Mouse (Mus musculus) urinary bladder, postnatal 4 days (tissue): ENCODE results near the gene Slc22a26.
"Not testable (repeated sequence)": the region's sequence is repeated elsewhere in the genome, so short reads cannot be mapped to it uniquely, and the experiment has no call there.

Experiments used
- DNase-seq, 2 experiments: peaks; one replicate each; pipeline ENCODE4 v3.0.0; 2021 to 2022; ENCODE audit warnings: low spot score in 2 of 2

Gene Slc22a26

DNA sequence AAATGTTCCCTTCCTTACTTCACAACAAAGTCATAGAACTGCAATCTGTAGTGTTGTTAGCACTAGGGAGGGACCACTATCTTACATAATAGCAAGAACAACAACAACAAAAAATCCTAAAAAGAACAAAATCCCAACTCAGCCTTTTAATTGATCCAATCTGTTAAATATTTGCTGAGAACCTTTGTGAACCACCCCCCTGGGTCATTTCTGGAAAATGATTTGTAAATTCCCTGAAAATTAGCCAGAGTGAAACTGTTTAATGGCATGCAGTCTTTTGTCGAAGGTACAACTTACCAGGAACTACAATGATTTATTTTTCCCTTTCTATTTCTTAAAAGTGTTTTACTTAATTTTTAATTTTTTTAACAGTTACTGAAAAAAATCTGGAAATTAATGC lies at the start of gene Slc22a26:
Slc22a26 (minus strand) TSS at position 97 of the 400 bp plus-strand sequence.
- DNase-seq: no peak

GRCm38 (mm10) chr19:7829851-7830250 lies 27.4 kb upstream of the Slc22a26 start:
- no peak for DNase-seq

- no peak for DNase-seq
These were observed 11.9 kb downstream of the Slc22a26 start for GRCm38 (mm10) chr19:7790571-7790970.

- no peak for DNase-seq
These were observed 27.2 kb downstream of the Slc22a26 start for GRCm38 (mm10) chr19:7775306-7775705.

DNA sequence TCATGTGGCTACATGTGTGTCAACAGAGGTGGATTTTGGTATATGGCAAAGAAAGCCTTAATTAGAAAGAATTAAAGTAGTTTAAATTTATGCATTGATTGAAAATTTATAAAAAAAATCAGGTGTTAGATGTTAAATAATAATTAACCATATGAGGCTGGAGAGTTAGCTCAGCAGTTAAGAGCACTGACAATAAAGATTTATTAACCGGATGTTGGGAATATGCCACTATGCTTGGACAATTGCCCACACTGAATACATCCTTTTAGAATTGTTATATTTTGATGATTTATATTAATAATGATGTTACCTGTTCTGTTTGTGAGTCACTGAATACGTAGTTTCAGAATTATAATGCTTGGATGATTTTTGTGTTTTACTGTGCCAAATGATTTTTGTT lies 36.3 kb downstream of the Slc22a26 start:
- no peak for DNase-seq

DNA sequence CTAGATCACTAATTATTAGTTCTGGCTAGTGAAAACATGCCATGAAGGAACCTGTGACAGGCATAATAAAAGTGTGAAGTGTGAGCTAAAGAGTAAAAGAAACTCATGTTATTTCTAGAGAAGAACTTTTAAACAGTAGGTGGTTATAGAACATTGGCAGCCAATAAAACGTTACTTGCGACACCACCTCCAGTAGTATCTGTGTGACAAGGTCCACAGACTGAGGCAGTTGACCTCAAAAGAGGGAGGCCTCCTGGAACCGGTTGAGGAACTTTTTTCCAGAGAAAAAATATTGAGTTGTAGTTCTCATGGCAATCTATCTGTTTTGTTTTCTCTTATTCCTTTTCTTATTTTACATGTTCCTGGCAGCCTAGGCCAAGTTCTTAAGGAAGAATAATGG lies 36.9 kb downstream of the Slc22a26 start:
- no peak for DNase-seq

DNA sequence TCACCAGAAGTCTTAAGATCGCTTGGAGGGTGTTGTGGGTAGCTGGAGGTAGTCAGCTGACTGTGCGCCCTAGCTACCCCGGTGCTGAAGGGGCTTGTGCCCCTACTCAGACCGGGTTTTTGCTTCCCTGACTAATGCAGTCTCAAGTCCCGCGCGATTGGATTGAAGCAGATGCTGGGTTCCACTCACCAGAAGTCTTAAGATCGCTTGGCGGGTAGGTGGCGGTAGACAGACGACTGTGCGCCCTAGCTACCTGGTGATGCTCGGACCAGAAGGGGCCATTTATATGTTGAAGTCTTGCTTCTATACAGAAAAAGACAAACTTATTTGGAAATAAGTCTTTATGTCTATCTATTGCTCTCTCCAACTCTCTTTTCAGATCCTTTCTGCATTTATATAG lies 49.1 kb downstream of the Slc22a26 start:
- not testable (repeated sequence) for DNase-seq
